Mouse (Mus musculus) MEL (cell line): ENCODE measurements around the gene Ms4a18. TPM values are rescaled to one million over a fixed set of nuclear protein-coding genes. Genes with fewer than 3 reads are reported as not detected.

Experiments used
- DNase-seq: peaks from one replicate; pipeline ENCODE4 v3.0.0; 2011; ENCODE audit warnings: low read depth, low spot score
- H3K27ac ChIP-seq: 2 replicates; pipeline ENCODE4 v1.5.1; 2012; ENCODE audit warnings: low read depth, mild to moderate bottlenecking, control low read depth, low read length, moderate library complexity; ENCODE audit not compliant: control insufficient read depth
- H3K27me3 ChIP-seq, 2 experiments: fragments of 150-350 bp in 1 of 2; sonication (generic) in 1 of 2; 2 replicates each; pipeline ENCODE4 v1.6.1; 2012; ENCODE audit warnings: low read length in 2 of 2, mild to moderate bottlenecking in 2 of 2, improper control_type of control experiment in 1 of 2, moderate library complexity in 1 of 2; ENCODE audit not compliant: insufficient read depth in 2 of 2, control insufficient read depth in 1 of 2
- H3K36me3 ChIP-seq, 2 experiments: 2 replicates each; pipeline ENCODE4 v1.6.1; 2012 to 2014; ENCODE audit warnings: low read length in 2 of 2, improper control_type of control experiment in 1 of 2, inconsistent platforms in 1 of 2, mild to moderate bottlenecking in 1 of 2; ENCODE audit not compliant: insufficient read depth in 2 of 2, control insufficient read depth in 1 of 2
- H3K4me1 ChIP-seq, 2 experiments: fragments of 150-350 bp in 1 of 2; sonication (generic) in 1 of 2; 2 replicates each; pipeline ENCODE4 v1.6.1; 2012; ENCODE audit warnings: low read length in 2 of 2, improper control_type of control experiment in 1 of 2, mild to moderate bottlenecking in 1 of 2; ENCODE audit not compliant: insufficient read depth in 2 of 2, control insufficient read depth in 1 of 2
- H3K4me3 ChIP-seq, 2 experiments: fragments of 150-350 bp in 1 of 2; sonication (generic) in 1 of 2; 2 replicates each; pipeline ENCODE4 v1.5.1; 2012; ENCODE audit warnings: low read depth in 2 of 2, low read length in 2 of 2, mild to moderate bottlenecking in 2 of 2, moderate library complexity in 2 of 2, control low read depth in 1 of 2, improper control_type of control experiment in 1 of 2; ENCODE audit not compliant: control insufficient read depth in 1 of 2, insufficient read depth in 1 of 2
- H3K79me2 ChIP-seq: 2 replicates; pipeline ENCODE4 v1.6.1; 2012; ENCODE audit warnings: mild to moderate bottlenecking, low read length, moderate library complexity; ENCODE audit not compliant: control insufficient read depth, poor library complexity, insufficient read depth
- H3K9ac ChIP-seq: 2 replicates; pipeline ENCODE4 v1.6.1; 2012; ENCODE audit warnings: low read depth, mild to moderate bottlenecking, control low read depth, low read length, moderate library complexity; ENCODE audit not compliant: control insufficient read depth, poor library complexity, severe bottlenecking
- H3K9me3 ChIP-seq: fragments of 150-350 bp; sonication (generic); replicated peaks from 2 replicates; pipeline ENCODE4 v1.6.1; 2012; ENCODE audit warnings: mild to moderate bottlenecking, low read length, improper control_type of control experiment, moderate library complexity; ENCODE audit not compliant: insufficient read depth
- BHLHE40 ChIP-seq: IDR thresholded peaks from 2 replicates; pipeline ENCODE4 v1.6.1; 2012; ENCODE audit warnings: low read depth, mild to moderate bottlenecking, inconsistent platforms, low read length, improper control_type of control experiment, borderline replicate concordance
- CHD1 ChIP-seq: IDR thresholded peaks from 2 replicates; pipeline ENCODE4 v1.6.1; 2012; ENCODE audit warnings: low read depth, mild to moderate bottlenecking, inconsistent platforms, low read length, improper control_type of control experiment
- CHD2 ChIP-seq: IDR thresholded peaks from 2 replicates; pipeline ENCODE4 v1.6.1; 2011; ENCODE audit warnings: low read length, improper control_type of control experiment
- E2F4 ChIP-seq: IDR thresholded peaks from 2 replicates; pipeline ENCODE4 v1.6.1; 2011; ENCODE audit warnings: low read depth, low read length, improper control_type of control experiment, borderline replicate concordance
- ELF1 ChIP-seq: IDR thresholded peaks from 2 replicates; pipeline ENCODE4 v1.6.1; 2014; ENCODE audit warnings: low read depth, mild to moderate bottlenecking, inconsistent platforms, low read length, improper control_type of control experiment, moderate library complexity
- ETS1 ChIP-seq: IDR thresholded peaks from 2 replicates; pipeline ENCODE4 v1.6.1; 2012; ENCODE audit warnings: low read depth, mild to moderate bottlenecking, inconsistent platforms, low read length, improper control_type of control experiment, moderate library complexity
- HCFC1 ChIP-seq: IDR thresholded peaks from 2 replicates; pipeline ENCODE4 v1.6.1; 2012; ENCODE audit warnings: low read depth, mild to moderate bottlenecking, inconsistent platforms, low read length, improper control_type of control experiment, moderate library complexity
- KAT2A ChIP-seq: conservative IDR thresholded peaks from 2 replicates; pipeline ENCODE4 v1.6.1; 2012; ENCODE audit warnings: low read depth, low read length, improper control_type of control experiment, inconsistent platforms
- MAFK ChIP-seq: IDR thresholded peaks from 2 replicates; pipeline ENCODE4 v1.6.1; 2011; ENCODE audit warnings: low read depth, mild to moderate bottlenecking, low read length, improper control_type of control experiment, borderline replicate concordance
- MAZ ChIP-seq: IDR thresholded peaks from 2 replicates; pipeline ENCODE4 v1.6.1; 2012; ENCODE audit warnings: low read depth, mild to moderate bottlenecking, inconsistent platforms, low read length, improper control_type of control experiment
- MEF2A ChIP-seq: IDR thresholded peaks from 2 replicates; pipeline ENCODE4 v1.6.1; 2014; ENCODE audit warnings: low read depth, mild to moderate bottlenecking, inconsistent platforms, low read length, improper control_type of control experiment; ENCODE audit not compliant: poor library complexity, insufficient replicate concordance, severe bottlenecking; ENCODE audit errors: extremely low read depth
- MXI1 ChIP-seq: IDR thresholded peaks from 2 replicates; pipeline ENCODE4 v1.6.1; 2011; ENCODE audit warnings: mild to moderate bottlenecking, low read depth, low read length, improper control_type of control experiment
- MYB ChIP-seq: IDR thresholded peaks from 2 replicates; pipeline ENCODE4 v1.6.1; 2011; ENCODE audit warnings: mild to moderate bottlenecking, low read depth, low read length, improper control_type of control experiment
- MYC ChIP-seq: IDR thresholded peaks from 2 replicates; pipeline ENCODE4 v1.6.1; 2011; ENCODE audit warnings: low read depth, mild to moderate bottlenecking, low read length, improper control_type of control experiment, moderate library complexity
- NELFE ChIP-seq: IDR thresholded peaks from 2 replicates; pipeline ENCODE4 v1.6.1; 2011; ENCODE audit warnings: low read depth, low read length, improper control_type of control experiment
- POLR2A ChIP-seq, 2 experiments: IDR thresholded peaks; 2 replicates each; pipeline ENCODE4 v1.6.1; 2011 to 2012; ENCODE audit warnings: low read length in 2 of 2, mild to moderate bottlenecking in 2 of 2, control low read depth in 1 of 2, improper control_type of control experiment in 1 of 2, low read depth in 1 of 2, moderate library complexity in 1 of 2; ENCODE audit not compliant: control insufficient read depth in 1 of 2, insufficient read depth in 1 of 2, poor library complexity in 1 of 2
- POLR2AphosphoS2 ChIP-seq: IDR thresholded peaks from 2 replicates; pipeline ENCODE4 v1.6.1; 2011; ENCODE audit warnings: low read length, improper control_type of control experiment
- POLR2AphosphoS5 ChIP-seq: IDR thresholded peaks from 2 replicates; pipeline ENCODE4 v1.6.1; 2012; ENCODE audit warnings: low read depth, borderline replicate concordance, mild to moderate bottlenecking, inconsistent platforms, low read length, moderate library complexity, mixed read lengths
- RCOR1 ChIP-seq: IDR thresholded peaks from 2 replicates; pipeline ENCODE4 v1.6.1; 2012; ENCODE audit warnings: low read depth, mild to moderate bottlenecking, inconsistent platforms, low read length, improper control_type of control experiment
- SIN3A ChIP-seq: IDR thresholded peaks from 2 replicates; pipeline ENCODE4 v1.6.1; 2012; ENCODE audit warnings: low read length, improper control_type of control experiment, inconsistent platforms
- SMC3 ChIP-seq: IDR thresholded peaks from 2 replicates; pipeline ENCODE4 v1.6.1; 2011; ENCODE audit warnings: low read depth, low read length, improper control_type of control experiment
- TAL1 ChIP-seq: IDR thresholded peaks from 2 replicates; pipeline ENCODE4 v1.6.1; 2012; ENCODE audit warnings: mild to moderate bottlenecking, inconsistent platforms, low read length, moderate library complexity, mixed read lengths
- TBP ChIP-seq: IDR thresholded peaks from 2 replicates; pipeline ENCODE4 v1.8.0; 2011; ENCODE audit warnings: low read depth, low read length, improper control_type of control experiment
- TCF12 ChIP-seq: IDR thresholded peaks from 2 replicates; pipeline ENCODE4 v1.6.1; 2014; ENCODE audit warnings: low read depth, mild to moderate bottlenecking, inconsistent platforms, low read length, improper control_type of control experiment, moderate library complexity
- UBTF ChIP-seq: IDR thresholded peaks from 2 replicates; pipeline ENCODE4 v1.6.1; 2012; ENCODE audit warnings: low read depth, mild to moderate bottlenecking, inconsistent platforms, low read length, improper control_type of control experiment, moderate library complexity, borderline replicate concordance; ENCODE audit not compliant: insufficient read depth
- USF2 ChIP-seq, 2 experiments: IDR thresholded peaks; 2 replicates each; pipeline ENCODE4 v1.6.1; 2011 to 2012; ENCODE audit warnings: improper control_type of control experiment in 2 of 2, low read length in 2 of 2, borderline replicate concordance in 1 of 2, inconsistent platforms in 1 of 2, low read depth in 1 of 2, mild to moderate bottlenecking in 1 of 2; ENCODE audit not compliant: insufficient read depth in 1 of 2
- ZMIZ1 ChIP-seq: IDR thresholded peaks from 2 replicates; pipeline ENCODE4 v1.6.1; 2012; ENCODE audit warnings: low read depth, mild to moderate bottlenecking, inconsistent platforms, low read length, improper control_type of control experiment, moderate library complexity
- ZNF384 ChIP-seq: IDR thresholded peaks from 2 replicates; pipeline ENCODE4 v1.6.1; 2012; ENCODE audit warnings: low read depth, mild to moderate bottlenecking, inconsistent platforms, low read length, improper control_type of control experiment
- polyA plus RNA-seq, 2 experiments: library from polyadenylated mRNA; stranded (reverse) in 1 of 2; unstranded in 1 of 2; fragments of >175 nt in 1 of 2; fragments of >200 nt in 1 of 2; gene quantifications; 2 replicates each; pipeline versions ENCODE4 v1.2.1 to v1.2.4; 2012; ENCODE audit warnings: low replicate concordance in 2 of 2, low read depth in 1 of 2; ENCODE audit not compliant: insufficient read length in 2 of 2, insufficient read depth in 1 of 2, missing spikeins in 1 of 2
- total RNA-seq: library from RNA; depleted of rRNA; stranded (reverse); fragments of 300-350 nt; gene quantifications from 2 replicates; pipeline ENCODE4 v1.2.3, GENCODE M21; 2012

Ms4a18 gene
- total and polyA plus RNA-seq, 3 experiments: not detected

GRCm38 (mm10) chr19:11053277-11053676 is 35.4 kb upstream of the Ms4a18 start:
- DNase-seq: no peak
- Histone ChIP-seq H3K9ac (no peak overlapping the region), H3K4me1 (no peaks in the 10 kb centered on the region), H3K79me2 (no peaks in the 10 kb centered on the region), H3K36me3 (no peaks in the 10 kb centered on the region), H3K9me3 (no peaks in the 10 kb centered on the region), H3K4me3 (no peak overlapping the region), H3K27ac (no peak overlapping the region), H3K27me3 (peaks cover 2 to 4% of the 10 kb centered on the region in 2 experiments; a peak in 3 of 4 replicates)
- no peak for TF ChIP-seq MAZ
- TF ChIP-seq CHD2: no peak
- no peak for TF ChIP-seq TAL1
- TF ChIP-seq POLR2A (IDR thresholded peaks at IDR 0.05; ENCODE audit: control insufficient read depth in 1 of 2, insufficient read depth in 1 of 2, low read depth in 1 of 2, low read length in 2 of 2, poor library complexity in 1 of 2): no peak
- no peak for TF ChIP-seq UBTF
- TF ChIP-seq USF2 (IDR thresholded peaks at IDR 0.05; ENCODE audit: borderline replicate concordance in 1 of 2, insufficient read depth in 1 of 2, low read depth in 1 of 2, low read length in 2 of 2): no peak
- no peak for TF ChIP-seq ETS1
- TF ChIP-seq SMC3: no peak
- TF ChIP-seq POLR2AphosphoS5: no peak
- TF ChIP-seq TBP: no peak
- TF ChIP-seq ZNF384: no peak
- no peak for TF ChIP-seq TCF12
- TF ChIP-seq RCOR1: no peak
- no peak for TF ChIP-seq MXI1
- no peak for TF ChIP-seq MYB
- no peak for TF ChIP-seq MEF2A
- TF ChIP-seq SIN3A: no peak
- TF ChIP-seq MAFK: no peak
- no peak for TF ChIP-seq ZMIZ1

GRCm38 (mm10) chr19:11052877-11053276 is 35.0 kb upstream of the Ms4a18 start:
- H3K36me3 ChIP-seq: no peaks in the 10 kb centered on the region; a peak in 1 of 4 replicates
- H3K4me3 ChIP-seq: no peak overlapping the region
- no peaks in the 10 kb centered on the region for H3K79me2 ChIP-seq
- DNase-seq: no peak
- H3K9me3 ChIP-seq: no peaks in the 10 kb centered on the region
- no peaks in the 10 kb centered on the region for H3K4me1 ChIP-seq
- no peak overlapping the region for H3K27ac ChIP-seq
- H3K27me3 ChIP-seq: peaks cover 2 to 4% of the 10 kb centered on the region in 2 experiments; a peak in 3 of 4 replicates
- TF ChIP-seq POLR2AphosphoS2 (no peak), ZMIZ1 (no peak), USF2 (IDR thresholded peaks at IDR 0.05; ENCODE audit: borderline replicate concordance in 1 of 2, insufficient read depth in 1 of 2, low read depth in 1 of 2, low read length in 2 of 2) (no peak), KAT2A (no peak), MAZ (no peak), TCF12 (no peak), BHLHE40 (no peak), MYC (no peak), E2F4 (no peak), ELF1 (no peak), MYB (no peak), SIN3A (no peak), HCFC1 (no peak), NELFE (no peak), TAL1 (no peak), TBP (no peak), CHD1 (no peak)
- H3K9ac ChIP-seq: no peak overlapping the region
